Mouse (Mus musculus) splenic B cell, adult 2 months (primary cell): ENCODE data around the gene Nim1k.

Experiments used
- DNase-seq: peaks from one replicate; pipeline ENCODE4 v3.0.0-alpha.2; 2011; ENCODE audit warnings: low read depth, low spot score
- H3K27me3 ChIP-seq: 2 replicates; pipeline ENCODE4 v1.6.1; 2012; ENCODE audit warnings: mild to moderate bottlenecking, low read length, moderate library complexity, mixed read lengths; ENCODE audit not compliant: control insufficient read depth, poor library complexity, insufficient read depth, severe bottlenecking
- H3K36me3 ChIP-seq: 2 replicates; pipeline ENCODE4 v1.6.1; 2012; ENCODE audit warnings: mild to moderate bottlenecking, low read length, moderate library complexity, mixed read lengths; ENCODE audit not compliant: control insufficient read depth, poor library complexity, insufficient read depth, severe bottlenecking

Gene Nim1k

DNA sequence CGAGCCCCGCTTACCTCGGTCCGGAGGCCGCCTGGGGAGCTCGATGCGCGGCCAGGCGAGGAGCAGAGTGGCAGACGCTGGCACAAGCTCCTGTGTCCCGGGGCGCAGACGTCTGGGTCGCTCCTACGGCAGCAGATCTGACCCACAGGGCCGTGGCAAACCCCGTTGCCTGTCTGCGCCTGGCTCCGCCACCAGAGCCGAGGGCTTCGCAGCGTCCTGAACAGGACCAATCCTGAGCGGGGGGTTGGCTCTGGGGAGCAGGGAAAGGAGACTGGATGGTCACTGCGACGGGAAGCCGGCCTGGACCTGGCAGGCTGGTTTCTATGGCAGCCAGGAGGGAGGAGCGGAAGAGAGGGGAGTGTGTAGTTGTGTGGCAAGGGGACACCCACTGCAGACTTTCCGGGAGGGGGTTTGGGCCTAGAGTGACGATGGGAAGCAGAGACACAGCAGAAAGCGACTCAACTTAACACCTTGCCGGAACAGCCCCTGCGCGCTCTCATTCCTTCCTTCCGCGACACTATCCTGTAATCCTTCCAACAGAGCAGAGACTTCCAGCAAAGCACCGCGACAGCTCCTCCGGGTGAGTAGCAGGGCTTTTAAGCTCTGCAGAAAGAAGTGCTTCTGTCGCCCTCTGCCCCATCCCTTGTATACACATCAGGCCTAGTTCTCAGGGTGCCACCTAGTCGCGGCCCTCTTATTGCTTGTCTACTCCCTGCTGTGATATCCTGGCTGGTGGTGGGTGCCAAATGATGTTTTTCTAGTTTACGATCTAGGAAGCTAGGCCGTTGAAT, at the start of gene Nim1k:
Gene Nim1k, minus strand, starts transcription at position 202 of the 791 bp plus-strand sequence.
- Histone ChIP-seq H3K36me3 (no peaks in the 10 kb centered on the region), H3K27me3 (0 out of 2 replicates have a peak, but pooled peaks cover 2% of the 10 kb centered on the region)
- DNase-seq: peak; percentile 26

- no peaks in the 10 kb centered on the region for H3K36me3 ChIP-seq
- DNase-seq: no peak
- no peaks in the 10 kb centered on the region for H3K27me3 ChIP-seq
Measured at GRCm38 (mm10) chr13:119797656-119798055, 42.0 kb upstream of the Nim1k start.

DNA sequence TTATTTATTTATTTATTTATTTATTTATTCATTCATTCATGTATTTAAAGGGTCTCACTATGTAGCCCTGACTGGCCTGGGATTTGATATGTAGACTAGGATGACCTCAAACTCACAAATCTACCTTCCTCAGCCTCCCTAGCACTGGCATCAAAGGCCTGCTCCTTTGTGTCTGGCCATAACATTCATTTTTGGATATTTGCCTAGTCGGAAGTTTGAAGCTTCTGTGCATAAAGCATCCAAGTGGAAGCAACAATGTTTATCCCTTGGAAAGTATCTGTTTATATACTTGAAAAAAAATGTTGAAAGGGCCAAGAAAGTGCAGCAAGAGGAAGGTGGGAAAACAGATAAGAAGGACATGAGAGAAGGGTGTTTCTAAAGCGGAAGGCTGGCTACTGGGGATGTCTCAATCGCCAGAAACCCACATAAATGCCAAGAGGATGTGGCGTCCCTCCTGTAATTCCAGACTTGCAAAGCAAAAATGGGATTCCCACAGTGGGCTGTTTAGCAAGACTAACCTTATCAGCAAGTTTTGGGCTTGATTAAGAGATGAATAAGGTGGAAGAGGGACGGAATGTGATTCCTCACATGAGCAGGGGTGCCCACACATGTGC, 37.2 kb upstream of the Nim1k start:
- no peak for DNase-seq
- H3K27me3 ChIP-seq: no peaks in the 10 kb centered on the region

GRCm38 (mm10) chr13:119791580-119792135, 36.0 kb upstream of the Nim1k start:
- H3K36me3 ChIP-seq: no peaks in the 10 kb centered on the region; the same call in 1 of the 2 replicates
- H3K27me3 ChIP-seq: no peaks in the 10 kb centered on the region
- DNase-seq: peak; percentile 29

More for the DNA sequence above, 37.2 kb upstream of the Nim1k start:
- no peaks in the 10 kb centered on the region for H3K36me3 ChIP-seq

- H3K27me3 ChIP-seq: no peaks in the 10 kb centered on the region
- H3K36me3 ChIP-seq: no peaks in the 10 kb centered on the region; the same call in 1 of the 2 replicates
- DNase-seq: peak; percentile 97
Measured at GRCm38 (mm10) chr13:119790761-119791579, 35.3 kb upstream of the Nim1k start, which contains the start of gene Zfp131. Gene Zfp131, minus strand, starts transcription at chr13:119790889.

GRCm38 (mm10) chr13:119789851-119790717, 34.4 kb upstream of the Nim1k start:
- Histone ChIP-seq H3K36me3 (no peaks in the 10 kb centered on the region; the same call in 1 of the 2 replicates), H3K27me3 (no peaks in the 10 kb centered on the region)
- peak; percentile 52 for DNase-seq

DNA sequence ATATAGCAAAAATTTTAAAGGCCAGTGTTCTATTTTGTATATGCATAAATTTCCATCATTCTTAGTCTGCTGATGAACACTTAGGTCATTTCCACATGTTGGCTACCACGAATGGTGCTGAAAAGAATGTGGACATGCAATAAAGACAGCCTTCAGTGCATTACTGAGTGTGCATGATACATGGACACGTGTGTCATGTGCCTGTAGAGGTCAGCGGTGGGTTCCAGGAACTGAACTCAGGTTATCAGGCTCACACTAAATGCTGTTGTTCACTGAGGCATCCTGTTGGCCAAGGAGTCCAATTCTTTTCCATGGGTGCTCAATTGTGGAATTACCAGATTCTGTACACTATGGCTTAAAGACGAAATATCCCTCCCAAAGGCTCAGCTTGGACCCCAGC, 27.9 kb upstream of the Nim1k start:
- H3K36me3 ChIP-seq: peaks cover 17% of the 10 kb centered on the region; the same call in 1 of the 2 replicates
- H3K27me3 ChIP-seq: no peaks in the 10 kb centered on the region
- DNase-seq: peak; percentile 16

GRCm38 (mm10) chr13:119768541-119768940, 12.9 kb upstream of the Nim1k start:
- peaks cover 16% of the 10 kb centered on the region for H3K36me3 ChIP-seq
- no peak for DNase-seq
- H3K27me3 ChIP-seq: no peaks in the 10 kb centered on the region

DNA sequence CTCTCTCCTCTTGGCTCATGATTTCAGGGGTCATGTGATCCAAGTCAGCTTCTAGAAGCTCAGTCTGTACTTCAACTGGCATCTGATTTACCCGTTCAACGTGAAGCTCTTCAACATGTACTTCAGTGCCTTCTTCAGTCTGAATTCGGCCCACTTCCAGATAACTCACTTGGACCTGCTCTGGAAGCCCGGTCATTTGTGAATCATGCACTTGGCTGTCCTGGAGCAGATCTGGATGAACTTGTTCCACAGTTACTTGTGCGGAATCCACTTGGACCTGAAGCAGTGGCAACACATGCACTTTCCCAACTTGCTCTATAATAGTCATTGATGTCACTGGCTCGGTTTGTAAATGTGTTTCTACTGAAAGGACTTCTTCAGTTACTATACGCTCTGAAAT, 10.8 kb upstream of the Nim1k start:
- Histone ChIP-seq H3K27me3 (no peaks in the 10 kb centered on the region), H3K36me3 (peaks cover 11% of the 10 kb centered on the region)
- DNase-seq: no peak

- DNase-seq: no peak
- no peaks in the 10 kb centered on the region for H3K36me3 ChIP-seq
- 0 out of 2 replicates have a peak, but pooled peaks cover 2% of the 10 kb centered on the region for H3K27me3 ChIP-seq
Measured at GRCm38 (mm10) chr13:119756831-119757230, 1.1 kb upstream of the Nim1k start.

GRCm38 (mm10) chr13:119755141-119755547, 538 bp downstream of the Nim1k start:
- Histone ChIP-seq H3K36me3 (no peaks in the 10 kb centered on the region), H3K27me3 (0 out of 2 replicates have a peak, but pooled peaks cover 2% of the 10 kb centered on the region)
- DNase-seq: peak; percentile 35

- H3K36me3 ChIP-seq: no peaks in the 10 kb centered on the region
- peak; percentile 19 for DNase-seq
- 0 out of 2 replicates have a peak, but pooled peaks cover 2% of the 10 kb centered on the region for H3K27me3 ChIP-seq
Measured at GRCm38 (mm10) chr13:119754635-119755020, 1.1 kb downstream of the Nim1k start.

- no peaks in the 10 kb centered on the region for H3K36me3 ChIP-seq
- no peak for DNase-seq
- 0 out of 2 replicates have a peak, but pooled peaks cover 2% of the 10 kb centered on the region for H3K27me3 ChIP-seq
Measured at GRCm38 (mm10) chr13:119753859-119754634, 1.6 kb downstream of the Nim1k start.
